Mouse (Mus musculus): ENCODE measurements around the gene Camk1d.

DNA sequence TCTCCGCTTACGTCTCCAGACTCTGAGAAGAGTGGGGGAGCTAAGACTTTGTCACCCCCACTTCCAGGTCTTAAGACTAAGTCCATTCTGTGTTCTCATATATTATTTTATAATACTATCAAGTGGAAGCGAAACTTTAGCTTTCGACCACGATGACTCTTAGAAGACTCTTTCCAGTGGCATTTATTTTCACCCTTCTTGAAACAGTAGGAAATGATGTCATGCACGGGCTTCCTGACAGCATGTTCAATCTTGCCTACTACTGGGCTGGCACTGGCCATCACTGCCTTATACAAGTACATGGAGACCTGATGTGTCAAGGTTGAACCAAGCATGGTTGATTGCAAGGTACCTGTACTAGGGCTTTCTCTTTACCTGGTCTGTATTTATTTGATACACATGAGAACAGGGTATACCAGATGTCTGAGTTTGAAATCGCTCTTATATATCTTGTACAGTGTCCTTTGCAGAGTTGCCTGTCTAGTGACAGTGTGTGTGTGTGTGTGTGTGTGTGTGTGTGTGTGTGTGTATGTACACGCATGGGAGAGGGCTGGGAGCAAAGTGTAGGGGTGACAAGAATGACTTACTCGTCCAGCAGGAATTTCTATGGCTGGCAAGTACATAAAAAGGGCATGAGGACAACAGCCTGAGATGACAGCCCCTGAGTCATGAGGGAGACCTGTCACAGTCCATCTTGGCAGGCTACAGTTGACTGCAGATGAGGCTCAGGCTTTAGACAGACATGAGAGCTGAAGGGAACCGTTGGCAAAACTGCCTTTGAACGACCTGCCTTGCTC is 417.4 kb downstream of the Camk1d start:
- TF ChIP-seq MAFK (IDR thresholded peaks at IDR 0.05; ENCODE audit: insufficient read depth, low read depth, low read length) (no peak), CHD2 (IDR thresholded peaks at IDR 0.05; ENCODE audit: low read depth, low read length) (no peak), HCFC1 (IDR thresholded peaks at IDR 0.05; ENCODE audit: borderline replicate concordance, insufficient read depth, low read length) (no peak), ZC3H11A (IDR thresholded peaks at IDR 0.05; ENCODE audit: borderline replicate concordance, low read depth, low read length) (no peak)
